Mouse (Mus musculus) R1 (cell line): Measurements from ENCODE around the gene Lgr6.
A peak's percentile ranks its signal among the peaks of the same experiment; 100 is the strongest.

Experiments used
- DNase-seq: peaks from one replicate; pipeline ENCODE4 v3.0.0-alpha.2; 2018; ENCODE audit warnings: low read depth, low spot score

The Lgr6 gene

GRCm38 (mm10) chr1:135105124-135105523 lies at the start of gene Lgr6:
Lgr6 (minus strand) TSS chr1:135105276.
- DNase-seq, result peak; percentile 73

- peak; percentile 94 for DNase-seq
Observed at GRCm38 (mm10) chr1:135154411-135154959, 49.4 kb upstream of the Lgr6 start.

- DNase-seq, result peak; percentile 25
Observed at GRCm38 (mm10) chr1:135154011-135154410, 48.9 kb upstream of the Lgr6 start.

- no peak for DNase-seq
Observed at GRCm38 (mm10) chr1:135148996-135149395, 43.9 kb upstream of the Lgr6 start.

GRCm38 (mm10) chr1:135148476-135148875 lies 43.4 kb upstream of the Lgr6 start:
- DNase-seq, result no peak

- no peak for DNase-seq
Observed at GRCm38 (mm10) chr1:135147702-135148058, 42.6 kb upstream of the Lgr6 start.

- peak; percentile 86 for DNase-seq
Observed at GRCm38 (mm10) chr1:135146946-135147701, 42.0 kb upstream of the Lgr6 start.

- DNase-seq, result peak; percentile 52
Observed at GRCm38 (mm10) chr1:135146077-135146945, 41.2 kb upstream of the Lgr6 start, which contains the start of gene Arl8a. Arl8a (plus strand) TSS chr1:135146824.

- DNase-seq, result no peak
Observed at GRCm38 (mm10) chr1:135143940-135144339, 38.9 kb upstream of the Lgr6 start.

GRCm38 (mm10) chr1:135142452-135142851 lies 37.4 kb upstream of the Lgr6 start:
- no peak for DNase-seq

- peak; percentile 80 for DNase-seq
Observed at GRCm38 (mm10) chr1:135139906-135140305, 34.8 kb upstream of the Lgr6 start.

GRCm38 (mm10) chr1:135136500-135136899 lies 31.4 kb upstream of the Lgr6 start:
- DNase-seq, result peak; percentile 86

GRCm38 (mm10) chr1:135135111-135135787 lies 30.2 kb upstream of the Lgr6 start:
- DNase-seq, result no peak

- DNase-seq, result no peak
Observed at GRCm38 (mm10) chr1:135133678-135134435, 28.8 kb upstream of the Lgr6 start.

- no peak for DNase-seq
Observed at GRCm38 (mm10) chr1:135132893-135133369, 27.9 kb upstream of the Lgr6 start.

GRCm38 (mm10) chr1:135132473-135132872 lies 27.4 kb upstream of the Lgr6 start, which contains the start of gene Ptpn7:
Ptpn7 (plus strand) TSS chr1:135132700.
- peak; percentile 61 for DNase-seq

GRCm38 (mm10) chr1:135131560-135131959 lies 26.5 kb upstream of the Lgr6 start:
- no peak for DNase-seq

- no peak for DNase-seq
Observed at GRCm38 (mm10) chr1:135131034-135131433, 26.0 kb upstream of the Lgr6 start.

- peak; percentile 69 for DNase-seq
Observed at GRCm38 (mm10) chr1:135130376-135131018, 25.4 kb upstream of the Lgr6 start.

- DNase-seq, result peak; percentile 22
Observed at GRCm38 (mm10) chr1:135129543-135130183, 24.6 kb upstream of the Lgr6 start.
